Mouse (Mus musculus): ENCODE data around the gene Synrg.
A peak's percentile ranks its signal among the peaks of the same experiment; 100 is the strongest.

The Synrg gene

GRCm38 (mm10) chr11:83981338-83981737 is 17.1 kb downstream of the Synrg start:
- DNase-seq (ENCODE audit: low spot score), result no peak

GRCm38 (mm10) chr11:83991701-83992100 is 27.5 kb downstream of the Synrg start:
- DNase-seq (ENCODE audit: low spot score), result peak; percentile 44

GRCm38 (mm10) chr11:83993428-83993827 is 29.2 kb downstream of the Synrg start:
- no peak for DNase-seq (ENCODE audit: low spot score)

- DNase-seq (ENCODE audit: low spot score), result no peak
These were observed 30.3 kb downstream of the Synrg start for GRCm38 (mm10) chr11:83994481-83994880.

- DNase-seq (ENCODE audit: low spot score), result no peak
These were observed 31.3 kb downstream of the Synrg start for GRCm38 (mm10) chr11:83995535-83995950.

GRCm38 (mm10) chr11:83997171-83997868 is 33.1 kb downstream of the Synrg start:
- DNase-seq (ENCODE audit: low spot score), result no peak

GRCm38 (mm10) chr11:83998993-83999392 is 34.8 kb downstream of the Synrg start:
- DNase-seq (ENCODE audit: low spot score), result no peak

- DNase-seq (ENCODE audit: low spot score), result no peak
These were observed 35.2 kb downstream of the Synrg start for GRCm38 (mm10) chr11:83999411-83999915.

GRCm38 (mm10) chr11:84001257-84001656 is 37.0 kb downstream of the Synrg start:
- no peak for DNase-seq (ENCODE audit: low spot score)

GRCm38 (mm10) chr11:84003986-84004385 is 39.8 kb downstream of the Synrg start:
- DNase-seq (ENCODE audit: low spot score), result no peak

- no peak for DNase-seq (ENCODE audit: low spot score)
These were observed 44.8 kb downstream of the Synrg start for GRCm38 (mm10) chr11:84009001-84009400.

- DNase-seq (ENCODE audit: low spot score), result no peak
These were observed 46.2 kb downstream of the Synrg start for GRCm38 (mm10) chr11:84010411-84010810.

GRCm38 (mm10) chr11:84011050-84011449 is 46.8 kb downstream of the Synrg start:
- no peak for DNase-seq (ENCODE audit: low spot score)

- DNase-seq (ENCODE audit: low spot score), result no peak
These were observed 47.3 kb downstream of the Synrg start for GRCm38 (mm10) chr11:84011576-84011975.

GRCm38 (mm10) chr11:84013105-84013504 is 48.9 kb downstream of the Synrg start:
- peak; percentile 46 for DNase-seq (ENCODE audit: low spot score)

- DNase-seq (ENCODE audit: low spot score), result no peak
These were observed 52.0 kb downstream of the Synrg start for GRCm38 (mm10) chr11:84016147-84016809.

GRCm38 (mm10) chr11:84016810-84017508 is 52.7 kb downstream of the Synrg start:
- no peak for DNase-seq (ENCODE audit: low spot score)

- no peak for DNase-seq (ENCODE audit: low spot score)
These were observed 63.0 kb downstream of the Synrg start for GRCm38 (mm10) chr11:84027231-84027630.

GRCm38 (mm10) chr11:84028271-84029028 is 64.2 kb downstream of the Synrg start:
- DNase-seq (ENCODE audit: low spot score), result no peak

- DNase-seq (ENCODE audit: low spot score), result peak; percentile 70
These were observed 67.7 kb downstream of the Synrg start for GRCm38 (mm10) chr11:84031971-84032370.

GRCm38 (mm10) chr11:84032559-84032958 is 68.3 kb downstream of the Synrg start:
- no peak for DNase-seq (ENCODE audit: low spot score)

- no peak for DNase-seq (ENCODE audit: low spot score)
These were observed 69.4 kb downstream of the Synrg start for GRCm38 (mm10) chr11:84033671-84034070.
